23 mouse cellular contexts compared by ENCODE assay signal in the genomic region with DNA sequence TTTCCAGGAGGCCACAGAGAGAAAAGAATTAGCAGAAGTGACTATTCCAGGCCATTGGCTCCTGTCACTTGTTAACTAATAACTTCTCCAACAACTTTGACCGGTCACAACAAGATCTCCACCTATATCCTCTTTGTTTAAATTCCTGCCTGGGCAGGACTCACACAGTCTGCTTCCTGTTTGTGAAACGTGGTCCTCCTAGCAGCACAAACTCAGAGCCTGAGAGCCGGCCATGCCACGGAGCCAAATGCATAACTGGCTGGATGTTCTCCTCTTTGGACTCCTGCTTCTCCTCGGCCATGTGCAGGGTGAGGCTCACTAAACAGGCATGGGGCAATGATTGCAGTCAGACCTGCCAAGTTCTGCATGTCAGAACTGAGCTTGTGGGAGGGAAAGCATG. TPM values are rescaled to one million over a fixed set of nuclear protein-coding genes. Genes with fewer than 3 reads are reported as not detected.
DNase-seq lines count a peak whose midpoint lies in the region; ATAC-seq and TF ChIP-seq lines count a peak whose summit lies in the region.
"Had no signal": no experiment of that assay in that cellular context is flagged by ENCODE, and none has a peak within 500 bp of the region (broad histone marks: within the 10 kb centered on the region; RNA-seq: fewer than 3 reads in every experiment).

Gene Ces2b, plus strand, starts transcription at position 133 of the 400 bp plus-strand sequence.

- 18% methylated on average over 5 of the region's 5 CpGs for WGBS in kidney, adult 2 months
- 75% methylated on average over 5 of the region's 5 CpGs for WGBS in kidney, embryonic 14.5 days
- WGBS in thymus, adult 2 months, result 48% methylated on average over 5 of the region's 5 CpGs

- H3K9me3 ChIP-seq in kidney, embryonic 14.5 days (ENCODE audit: control insufficient read depth, low read length), result no peaks in the 10 kb centered on the region
- H3K9me3 ChIP-seq: forebrain, embryonic 10.5 days; limb, embryonic 12.5 days; liver, embryonic 13.5 days; stomach, embryonic 15.5 days had no signal

- no peak for TF ChIP-seq CTCF in kidney, adult 2 months (conservative IDR thresholded peaks at IDR 0.05; ENCODE audit: insufficient read depth, insufficient read length, low read depth, low read length)
- TF ChIP-seq CTCF in thymus, adult 2 months (IDR thresholded peaks at IDR 0.05; ENCODE audit: borderline replicate concordance, control insufficient read depth, extremely low read depth, insufficient read depth, low read length, poor library complexity), result no peak

- H3K27ac ChIP-seq in kidney, adult 2 months (ENCODE audit: insufficient read depth, low read depth, low read length), result no peak within 1 kb of the TSS
- no peak within 1 kb of the TSS for H3K27ac ChIP-seq in kidney, embryonic 14.5 days (ENCODE audit: low read depth, low read length)
- H3K27ac ChIP-seq in thymus, adult 2 months (ENCODE audit: control insufficient read depth, insufficient read depth, low read length), result no peak within 1 kb of the TSS
- H3K27ac ChIP-seq: forebrain, embryonic 10.5 days; hindbrain, postnatal 0 days; layer of hippocampus, adult 2 months; limb, embryonic 12.5 days; liver, embryonic 13.5 days; stomach, embryonic 15.5 days had no signal

- no peak for TF ChIP-seq POLR2A in kidney, adult 2 months (IDR thresholded peaks at IDR 0.05; ENCODE audit: low read depth, low read length)
- TF ChIP-seq POLR2A in thymus, adult 2 months (IDR thresholded peaks at IDR 0.05; ENCODE audit: control insufficient read depth, extremely low read depth, insufficient read depth, low read length, poor library complexity), result no peak

- no peaks in the 10 kb centered on the region for H3K36me3 ChIP-seq in kidney, adult 2 months (ENCODE audit: control insufficient read depth, insufficient read depth, low read length)
- H3K36me3 ChIP-seq in kidney, embryonic 14.5 days (ENCODE audit: control insufficient read depth, insufficient read depth, low read length), result no peaks in the 10 kb centered on the region
- no peaks in the 10 kb centered on the region for H3K36me3 ChIP-seq in thymus, adult 2 months (ENCODE audit: control insufficient read depth, insufficient read depth, low read length)
- H3K36me3 ChIP-seq: forebrain, embryonic 10.5 days; limb, embryonic 12.5 days; liver, embryonic 13.5 days; stomach, embryonic 15.5 days had no signal

- no peak within 1 kb of the TSS for H3K4me3 ChIP-seq in kidney, adult 2 months (ENCODE audit: insufficient read depth, low read depth, low read length)
- H3K4me3 ChIP-seq in kidney, embryonic 14.5 days (ENCODE audit: low read length), result no peak within 1 kb of the TSS
- no peak within 1 kb of the TSS for H3K4me3 ChIP-seq in thymus, adult 2 months (ENCODE audit: control insufficient read depth, insufficient read depth, low read length)
- H3K4me3 ChIP-seq: forebrain, embryonic 10.5 days; layer of hippocampus, adult 2 months; limb, embryonic 12.5 days; liver, embryonic 13.5 days; stomach, embryonic 15.5 days had no signal

- no peak within 1 kb of the TSS for H3K4me2 ChIP-seq in kidney, embryonic 14.5 days (replicated peaks; ENCODE audit: low read depth, low read length)
- H3K4me2 ChIP-seq: heart, embryonic 11.5 days; limb, embryonic 12.5 days; liver, embryonic 13.5 days; stomach, embryonic 15.5 days had no signal

- DNase-seq in kidney, adult 2 months, result peak; percentile 78
- DNase-seq in urinary bladder, postnatal 14 days (ENCODE audit: low spot score), result peak; percentile 10
- DNase-seq in urinary bladder, postnatal 25 days (ENCODE audit: low spot score), result no peak
- DNase-seq in lung, postnatal 10 days, result peak; percentile 19
- no peak for DNase-seq in thymus, adult 2 months
- no peak for DNase-seq in cerebellum, adult 11-12 months
- DNase-seq in c-Kit-positive CD71-positive TER-119-positive erythroid progenitor cells, embryonic 14.5 days (ENCODE audit: low spot score), result no peak
- DNase-seq: adrenal gland, postnatal 36 days; cerebellum, adult 11 months; cerebellum, postnatal 10 days; gastrocnemius, postnatal 10 days; liver, embryonic 13.5 days; midbrain, embryonic 14.5 days; thymus, adult 18-20 months had no signal

- ATAC-seq in kidney, embryonic 14.5 days (ENCODE audit: low FRiP score, low TSS enrichment), result no peak
- ATAC-seq: forebrain, embryonic 16.5 days; hindbrain, postnatal 0 days; intestine, embryonic 16.5 days had no signal

- H3K27me3 ChIP-seq in kidney, adult 2 months (replicated peaks; ENCODE audit: control insufficient read depth, insufficient read depth, low read length), result no peaks in the 10 kb centered on the region
- H3K27me3 ChIP-seq in kidney, embryonic 14.5 days (ENCODE audit: control insufficient read depth, insufficient read depth, low read length), result no peaks in the 10 kb centered on the region
- no peaks in the 10 kb centered on the region for H3K27me3 ChIP-seq in thymus, adult 2 months (ENCODE audit: control insufficient read depth, insufficient read depth, low read length)
- H3K27me3 ChIP-seq: limb, embryonic 12.5 days; liver, embryonic 13.5 days; stomach, embryonic 15.5 days had no signal

- H3K9ac ChIP-seq in kidney, embryonic 14.5 days (ENCODE audit: low read depth, low read length), result no peak within 1 kb of the TSS
- H3K9ac ChIP-seq: limb, embryonic 12.5 days; liver, embryonic 13.5 days; stomach, embryonic 15.5 days had no signal

- H3K4me1 ChIP-seq in kidney, adult 2 months (ENCODE audit: control insufficient read depth, insufficient read depth, low read length), result peaks cover 9% of the 10 kb centered on the region
- H3K4me1 ChIP-seq in kidney, embryonic 14.5 days (ENCODE audit: control insufficient read depth, insufficient read depth, low read length), result no peaks in the 10 kb centered on the region
- no peaks in the 10 kb centered on the region for H3K4me1 ChIP-seq in thymus, adult 2 months (replicated peaks; ENCODE audit: control insufficient read depth, insufficient read depth, low read length)
- H3K4me1 ChIP-seq: forebrain, embryonic 10.5 days; limb, embryonic 12.5 days; liver, embryonic 13.5 days; stomach, embryonic 15.5 days had no signal

RNA-seq across cellular contexts. Expression of gene Ces2b, which starts in this region (rescaled TPM):
- polyA plus RNA-seq in kidney, adult 2 months (2012; rRNA removed), result 5.4 and 7.8 TPM in 2 replicates
- polyA plus RNA-seq in kidney, embryonic 14.5 days (2014; fragmentation: Nextera tagmentation; extraction: Ambion mirVana), result 0.46 and 0.61 TPM in 2 replicates
- polyA plus RNA-seq in thymus, adult 2 months (2012; rRNA removed), result 0.20 and 0.32 TPM in 2 replicates
- polyA plus RNA-seq: heart, embryonic 11.5 days; limb, embryonic 12.5 days had no signal

Comparison
In these comparisons a context has a peak if more than half of its experiments do, and no peak if none do; other contexts are left out.
1. DNase-seq: peak in kidney, adult 2 months (single experiment), urinary bladder, postnatal 14 days (single experiment) and lung, postnatal 10 days (single experiment); none in urinary bladder, postnatal 25 days (single experiment), thymus, adult 2 months (single experiment), cerebellum, adult 11-12 months (single experiment) and c-Kit-positive CD71-positive TER-119-positive erythroid progenitor cells, embryonic 14.5 days (single experiment).